Mouse (Mus musculus): ENCODE measurements at regions not wholly inside any gene's neighbourhood (a gene's known extent, or its start where the extent isn't known, plus 50 kb on each side); places are given as distances from the start of the nearest gene placed in this dataset.

DNA sequence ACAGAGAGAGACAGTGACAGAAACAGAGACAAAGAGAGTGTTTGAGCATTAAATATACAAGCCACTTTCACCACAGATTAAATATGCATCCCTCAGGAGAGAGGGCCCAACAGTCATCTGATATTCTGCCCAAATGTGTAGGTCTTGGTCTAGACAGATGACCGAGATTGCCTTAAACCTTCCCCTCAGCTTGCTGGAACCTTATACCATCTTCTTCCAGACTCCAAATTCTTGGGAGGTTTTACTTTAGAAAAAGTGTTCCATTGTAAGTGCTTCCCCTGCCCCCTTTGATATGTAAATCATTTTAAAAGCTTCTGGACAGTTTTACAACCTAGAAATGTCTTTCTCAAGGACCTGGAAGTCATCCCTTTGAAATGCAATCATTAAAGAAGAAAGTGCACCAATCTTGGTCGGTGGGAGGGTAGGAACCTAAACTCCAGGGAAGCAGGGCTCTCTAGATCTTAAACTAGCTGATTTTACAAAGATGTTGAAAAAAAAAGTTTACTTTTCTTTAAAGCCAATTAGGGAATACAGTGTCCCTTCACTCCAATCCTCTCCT, 458.8 kb downstream of the Phf3 start:
- TF ChIP-seq CTCF (IDR thresholded peaks at IDR 0.05) (no peak), EP300 (IDR thresholded peaks at IDR 0.05) (no peak)
